Mouse (Mus musculus): ENCODE results near the gene Gen1. TPM values are rescaled to one million over a fixed set of nuclear protein-coding genes. Genes with fewer than 3 reads are reported as not detected.

The Gen1 gene
- total RNA-seq, 1 experiment from 2014 or later: 4.9 TPM

Small RNAs within 50 kb of the gene (microRNA-seq; reads per million reads assigned to microRNA genes)
- 0 reads per million in 2 experiments for gene Mir7675

Other genes with a start within 250 kb of the Gen1 start
- 3.5 and 4.6 TPM in 2 replicates for gene Kcns3, start 114.7 kb downstream of the Gen1 start, total RNA-seq (2021)
- not detected in 2 replicates for gene Msgn1, start 56.8 kb downstream of the Gen1 start, total RNA-seq (2021)
- 43.1 and 59.6 TPM in 2 replicates for gene Smc6, start 85 bp upstream of the Gen1 start, total RNA-seq (2021)
- gene Vsnl1, start 170.8 kb upstream of the Gen1 start, total RNA-seq (2021): 22.6 and 27.6 TPM in 2 replicates
- 0.23 and 0.26 TPM in 2 replicates for gene Rad51ap2, start 190.3 kb upstream of the Gen1 start, total RNA-seq (2021)

Measured in adrenal gland, postnatal 14 days (tissue).